Mouse (Mus musculus) layer of hippocampus, adult 18-20 months (tissue): ENCODE results near the gene Gbx2. TPM values are rescaled to one million over a fixed set of nuclear protein-coding genes. Genes with fewer than 3 reads are reported as not detected.

Experiments
- DNase-seq, 2 experiments: peaks; one replicate each; pipeline ENCODE4 v3.0.0; 2022; ENCODE audit warnings: low spot score in 2 of 2
- total RNA-seq, 2 experiments: library from RNA; stranded (reverse); gene quantifications; 2 replicates each; pipeline ENCODE4 v1.2.3; 2021

Gene Gbx2
- total RNA-seq, 2 experiments from 2014 or later = 0.27 to 0.46 TPM

GRCm38 (mm10) chr1:89912392-89912791 is 18.6 kb downstream of the Gbx2 start:
- DNase-seq = no peak

- DNase-seq = no peak
Observed at GRCm38 (mm10) chr1:89909796-89910195, 21.2 kb downstream of the Gbx2 start.

- no peak for DNase-seq
Observed at GRCm38 (mm10) chr1:89902641-89903040, 28.3 kb downstream of the Gbx2 start.

- DNase-seq = no peak
Observed at GRCm38 (mm10) chr1:89902236-89902635, 28.7 kb downstream of the Gbx2 start.

GRCm38 (mm10) chr1:89901381-89901780 is 29.6 kb downstream of the Gbx2 start:
- DNase-seq = no peak

GRCm38 (mm10) chr1:89899761-89900445 is 31.1 kb downstream of the Gbx2 start:
- no peak for DNase-seq

- no peak for DNase-seq
Observed at GRCm38 (mm10) chr1:89899036-89899435, 31.9 kb downstream of the Gbx2 start.

- DNase-seq = no peak
Observed at GRCm38 (mm10) chr1:89895801-89896200, 35.2 kb downstream of the Gbx2 start.

- no peak for DNase-seq
Observed at GRCm38 (mm10) chr1:89892281-89892680, 38.7 kb downstream of the Gbx2 start.

- no peak for DNase-seq
Observed at GRCm38 (mm10) chr1:89891400-89891799, 39.6 kb downstream of the Gbx2 start.

GRCm38 (mm10) chr1:89885696-89886095 is 45.3 kb downstream of the Gbx2 start:
- DNase-seq = no peak

- DNase-seq = no peak
Observed at GRCm38 (mm10) chr1:89884335-89884734, 46.6 kb downstream of the Gbx2 start.

- no peak for DNase-seq
Observed at GRCm38 (mm10) chr1:89880834-89881233, 50.1 kb downstream of the Gbx2 start.

GRCm38 (mm10) chr1:89880193-89880592 is 50.8 kb downstream of the Gbx2 start:
- no peak for DNase-seq

GRCm38 (mm10) chr1:89878496-89878895 is 52.5 kb downstream of the Gbx2 start:
- no peak for DNase-seq

Other genes starting within 250 kb of the Gbx2 start
- gene Asb18, start 83.5 kb upstream of the Gbx2 start, total RNA-seq = 1 to 10 TPM; 2.3 TPM
- 1 to 10 TPM in 1 of 2 experiments, under 1 TPM in 1; 0.89 to 1.0 TPM for gene Iqca, start 222.2 kb upstream of the Gbx2 start, total RNA-seq